Mouse (Mus musculus) liver, postnatal 0 days (tissue): ENCODE measurements around the gene Traf4. TPM values are rescaled to one million over a fixed set of nuclear protein-coding genes. Genes with fewer than 3 reads are reported as not detected.
A peak's percentile ranks its signal among the peaks of the same experiment; 100 is the strongest.

Experiments used
- ATAC-seq: fragments of 200-750 bp; cut with Nextera tagmentation; 2 replicates; pipeline ENCODE4 v1.8.0; 2017; ENCODE audit warnings: mild to moderate bottlenecking, moderate library complexity
- DNase-seq: peaks from one replicate; pipeline ENCODE4 v3.0.0-alpha.2; 2016
- H3K27ac ChIP-seq: fragments of 300-500 bp; sonication (generic); 2 replicates; pipeline ENCODE4 v1.5.1; 2014; ENCODE audit warnings: antibody characterized with exemption, moderate library complexity, mild to moderate bottlenecking, low read depth
- H3K27me3 ChIP-seq: fragments of 300-500 bp; sonication (generic); 2 replicates; pipeline ENCODE4 v1.6.1; 2014; ENCODE audit warnings: low read length, control low read depth, mixed read lengths; ENCODE audit not compliant: insufficient read depth
- H3K36me3 ChIP-seq: fragments of 300-500 bp; sonication (generic); replicated peaks from 2 replicates; pipeline ENCODE4 v1.6.1; 2014; ENCODE audit warnings: mild to moderate bottlenecking, control low read depth, low read length, moderate library complexity, mixed read lengths; ENCODE audit not compliant: insufficient read depth
- H3K4me1 ChIP-seq: fragments of 300-500 bp; sonication (generic); 2 replicates; pipeline ENCODE4 v1.6.1; 2014; ENCODE audit warnings: antibody characterized with exemption, mild to moderate bottlenecking, control low read depth; ENCODE audit not compliant: insufficient read depth
- H3K4me2 ChIP-seq: fragments of 300-500 bp; sonication (generic); 2 replicates; pipeline ENCODE4 v1.6.1; 2014; ENCODE audit warnings: low read depth, mild to moderate bottlenecking, low read length, moderate library complexity, mixed read lengths
- H3K4me3 ChIP-seq: fragments of 300-500 bp; sonication (generic); 2 replicates; pipeline ENCODE4 v1.5.1; 2014; ENCODE audit warnings: low read depth, low read length
- H3K9ac ChIP-seq: fragments of 300-500 bp; sonication (generic); replicated peaks from 2 replicates; pipeline ENCODE4 v1.6.1; 2014; ENCODE audit warnings: mild to moderate bottlenecking, moderate library complexity
- H3K9me3 ChIP-seq: fragments of 300-500 bp; sonication (generic); 2 replicates; pipeline ENCODE4 v1.6.1; 2016; ENCODE audit warnings: mild to moderate bottlenecking, control low read depth, low read length, mixed read lengths
- CTCF ChIP-seq: sonication (generic); IDR thresholded peaks from 2 replicates; pipeline ENCODE4 v1.5.1; 2016; ENCODE audit warnings: antibody characterized with exemption, low read depth
- EP300 ChIP-seq: IDR thresholded peaks from 2 replicates; pipeline ENCODE4 v1.6.1; 2016; ENCODE audit warnings: antibody characterized with exemption, low read depth, mild to moderate bottlenecking
- WGBS: fragments of 180-500 bp; shearing (Covaris S2); extraction: QIAGEN DNeasy Blood & Tissue Kit; methylation state at CpG from one replicate; pipeline ENCODE4 v1.1.7; 2014; ENCODE audit not compliant: insufficient replicate concordance; 5-methylcytosine and 5-hydroxymethylcytosine counted together
- polyA plus RNA-seq: library from polyadenylated mRNA; unstranded; fragments of >200 nt; fragmentation: Nextera tagmentation; extraction: Ambion mirVana; gene quantifications from 2 replicates; pipeline ENCODE4 v1.2.1, GENCODE M21; 2015

Gene Traf4
- polyA plus RNA-seq, 1 experiment from 2014 or later: 15.3 TPM

- WGBS: 84% methylated on average over 9 of the region's 9 CpGs
- Histone ChIP-seq H3K27ac (0 out of 2 replicates have a peak overlapping the region, but pooled peaks have one; percentile 32), H3K4me1 (no peaks in the 10 kb centered on the region), H3K27me3 (no peaks in the 10 kb centered on the region), H3K4me2 (no peak overlapping the region), H3K36me3 (peaks cover 47% of the 10 kb centered on the region), H3K9me3 (no peaks in the 10 kb centered on the region), H3K9ac (no peak overlapping the region), H3K4me3 (no peak overlapping the region)
- DNase-seq (no peak), ATAC-seq (no peak)
- TF ChIP-seq EP300 (no peak), CTCF (no peak)
Observed at GRCm38 (mm10) chr11:78152299-78153231, 12.8 kb downstream of the Traf4 start.

GRCm38 (mm10) chr11:78151161-78151560 is 14.2 kb downstream of the Traf4 start:
- TF ChIP-seq CTCF (peak; percentile 80), EP300 (no peak)
- Histone ChIP-seq H3K27ac (no peak overlapping the region), H3K4me3 (no peak overlapping the region), H3K36me3 (peaks cover 42% of the 10 kb centered on the region), H3K9ac (no peak overlapping the region), H3K4me2 (no peak overlapping the region), H3K27me3 (no peaks in the 10 kb centered on the region), H3K9me3 (no peaks in the 10 kb centered on the region), H3K4me1 (no peaks in the 10 kb centered on the region)
- DNase-seq (peak; percentile 64), ATAC-seq (no peak)
- WGBS: 19% methylated on average over 1 of the region's 1 CpGs

GRCm38 (mm10) chr11:78146707-78147543 is 18.5 kb downstream of the Traf4 start:
- Histone ChIP-seq H3K4me3 (no peak overlapping the region), H3K9me3 (no peaks in the 10 kb centered on the region), H3K36me3 (peaks cover 40% of the 10 kb centered on the region), H3K4me1 (no peaks in the 10 kb centered on the region), H3K4me2 (no peak overlapping the region), H3K27ac (no peak overlapping the region), H3K9ac (no peak overlapping the region), H3K27me3 (no peaks in the 10 kb centered on the region)
- 86% methylated on average over 6 of the region's 6 CpGs for WGBS
- no peak for TF ChIP-seq CTCF
- no peak for TF ChIP-seq EP300
- DNase-seq (no peak), ATAC-seq (no peak)

GRCm38 (mm10) chr11:78146168-78146567 is 19.2 kb downstream of the Traf4 start:
- WGBS: 81% methylated on average over 5 of the region's 5 CpGs
- Histone ChIP-seq H3K36me3 (peaks cover 38% of the 10 kb centered on the region), H3K9me3 (no peaks in the 10 kb centered on the region), H3K4me2 (no peak overlapping the region), H3K9ac (no peak overlapping the region), H3K27me3 (no peaks in the 10 kb centered on the region), H3K4me3 (no peak overlapping the region), H3K27ac (no peak overlapping the region), H3K4me1 (peaks cover under 1% of the 10 kb centered on the region; the same call in 1 of the 2 replicates)
- DNase-seq (no peak), ATAC-seq (no peak)
- TF ChIP-seq CTCF (peak; percentile 33), EP300 (no peak)

- 92% methylated on average over 2 of the region's 2 CpGs for WGBS
- no peak overlapping the region for H3K9ac ChIP-seq
- TF ChIP-seq EP300 (no peak), CTCF (no peak)
- no peaks in the 10 kb centered on the region for H3K27me3 ChIP-seq
- ATAC-seq (no peak), DNase-seq (no peak)
- H3K4me1 ChIP-seq: peaks cover 7% of the 10 kb centered on the region
- no peak overlapping the region for H3K4me2 ChIP-seq
- H3K27ac ChIP-seq: no peak overlapping the region
- peaks cover 34% of the 10 kb centered on the region for H3K36me3 ChIP-seq
- no peaks in the 10 kb centered on the region for H3K9me3 ChIP-seq
- no peak overlapping the region for H3K4me3 ChIP-seq
Observed at GRCm38 (mm10) chr11:78143520-78143919, 21.9 kb downstream of the Traf4 start.

- TF ChIP-seq EP300: no peak
- TF ChIP-seq CTCF: no peak
- Histone ChIP-seq H3K4me1 (peaks cover 15% of the 10 kb centered on the region), H3K36me3 (peaks cover 20% of the 10 kb centered on the region; the same call in 1 of the 2 replicates), H3K27me3 (no peaks in the 10 kb centered on the region), H3K9ac (no peak overlapping the region), H3K4me2 (no peak overlapping the region), H3K4me3 (no peak overlapping the region), H3K27ac (no peak overlapping the region), H3K9me3 (no peaks in the 10 kb centered on the region)
- 46% methylated on average over 5 of the region's 5 CpGs for WGBS
- no peak for DNase-seq
- no peak for ATAC-seq
Observed at GRCm38 (mm10) chr11:78140665-78141064, 24.7 kb downstream of the Traf4 start.
